17 mouse cellular contexts compared by ENCODE assay signal in genomic region chr5:24776681-24777080, GRCm38 (mm10). TPM values are rescaled to one million over a fixed set of nuclear protein-coding genes. Genes with fewer than 3 reads are reported as not detected.
DNase-seq lines count a peak whose midpoint lies in the region; ATAC-seq and TF ChIP-seq lines count a peak whose summit lies in the region.
"Had no signal": no experiment of that assay in that cellular context is flagged by ENCODE, and none has a peak within 500 bp of the region (broad histone marks: within the 10 kb centered on the region; RNA-seq: fewer than 3 reads in every experiment).

No protein-coding gene starts in this region.

- no peak overlapping the region for H3K4me3 ChIP-seq in heart, embryonic 10.5 days
- H3K4me3 ChIP-seq in thymus, adult 2 months (ENCODE audit: control insufficient read depth, insufficient read depth, low read length), result no peak overlapping the region
- H3K4me3 ChIP-seq in hindbrain, embryonic 12.5 days, result no peak overlapping the region
- H3K4me3 ChIP-seq: embryonic facial prominence, embryonic 15.5 days had no signal

- H3K9ac ChIP-seq in hindbrain, embryonic 12.5 days, result no peak overlapping the region
- H3K9ac ChIP-seq: embryonic facial prominence, embryonic 15.5 days; hindbrain, embryonic 14.5 days had no signal

- peaks cover 14% of the 10 kb centered on the region; the same call in 1 of the 2 replicates for H3K27me3 ChIP-seq in heart, embryonic 10.5 days (ENCODE audit: insufficient read depth, poor library complexity, severe bottlenecking)
- H3K27me3 ChIP-seq in thymus, adult 2 months (ENCODE audit: control insufficient read depth, insufficient read depth, low read length), result no peaks in the 10 kb centered on the region
- peaks cover 13% of the 10 kb centered on the region for H3K27me3 ChIP-seq in hindbrain, embryonic 12.5 days

- peaks cover 34% of the 10 kb centered on the region for H3K4me1 ChIP-seq in heart, embryonic 10.5 days
- H3K4me1 ChIP-seq in thymus, adult 2 months (replicated peaks; ENCODE audit: control insufficient read depth, insufficient read depth, low read length), result peaks cover 6% of the 10 kb centered on the region
- peaks cover 9% of the 10 kb centered on the region; the same call in 1 of the 2 replicates for H3K4me1 ChIP-seq in hindbrain, embryonic 12.5 days

- no peaks in the 10 kb centered on the region for H3K36me3 ChIP-seq in heart, embryonic 10.5 days
- H3K36me3 ChIP-seq in thymus, adult 2 months (ENCODE audit: control insufficient read depth, insufficient read depth, low read length), result no peaks in the 10 kb centered on the region
- no peaks in the 10 kb centered on the region for H3K36me3 ChIP-seq in hindbrain, embryonic 12.5 days
- H3K36me3 ChIP-seq: embryonic facial prominence, embryonic 15.5 days had no signal

- 0 out of 2 replicates have a peak, but pooled peaks have one; percentile 34 for TF ChIP-seq CTCF in thymus, adult 2 months (IDR thresholded peaks at IDR 0.05; ENCODE audit: borderline replicate concordance, control insufficient read depth, extremely low read depth, insufficient read depth, low read length, poor library complexity)

- ATAC-seq in hindbrain, embryonic 12.5 days (ENCODE audit: low FRiP score), result no peak

- peak; percentile 69 for DNase-seq in heart, embryonic 10.5 days (ENCODE audit: low spot score)
- DNase-seq in heart, adult 9 months (ENCODE audit: low spot score in 2 of 2), result no peak
- peak; percentile 29 for DNase-seq in thymus, adult 2 months
- DNase-seq in thymus, adult 18-20 months, result no peak
- peak; percentile 66 for DNase-seq in naive thymus-derived CD4-positive, alpha-beta T cell, adult 2 months (ENCODE audit: low read depth)
- DNase-seq in right cerebral cortex, postnatal 36 days (ENCODE audit: low spot score in 2 of 2), result no peak
- no peak for DNase-seq in cerebellum, adult 11 months
- DNase-seq: B cell, adult 2 months; cerebellum, postnatal 10 days; heart, adult 18-20 months; kidney, postnatal 25 days; lung, adult 2 months had no signal

- WGBS in heart, embryonic 10.5 days, result 60% methylated on average over 4 of the region's 4 CpGs
- WGBS in thymus, adult 2 months, result 45% methylated on average over 4 of the region's 4 CpGs
- WGBS in hindbrain, embryonic 12.5 days, result 69% methylated on average over 4 of the region's 4 CpGs

- TF ChIP-seq POLR2A in thymus, adult 2 months (IDR thresholded peaks at IDR 0.05; ENCODE audit: control insufficient read depth, extremely low read depth, insufficient read depth, low read length, poor library complexity), result no peak

- no peaks in the 10 kb centered on the region for H3K9me3 ChIP-seq in heart, embryonic 10.5 days
- no peaks in the 10 kb centered on the region; the same call in 1 of the 2 replicates for H3K9me3 ChIP-seq in hindbrain, embryonic 12.5 days (replicated peaks)
- H3K9me3 ChIP-seq: embryonic facial prominence, embryonic 15.5 days had no signal

- no peak overlapping the region for H3K27ac ChIP-seq in heart, embryonic 10.5 days
- no peak overlapping the region for H3K27ac ChIP-seq in thymus, adult 2 months (ENCODE audit: control insufficient read depth, insufficient read depth, low read length)
- H3K27ac ChIP-seq in hindbrain, embryonic 12.5 days, result no peak overlapping the region
- H3K27ac ChIP-seq: embryonic facial prominence, embryonic 15.5 days; hindbrain, embryonic 14.5 days had no signal

- H3K4me2 ChIP-seq in hindbrain, embryonic 12.5 days (replicated peaks), result no peak overlapping the region
- H3K4me2 ChIP-seq: embryonic facial prominence, embryonic 15.5 days; hindbrain, embryonic 14.5 days; midbrain, embryonic 11.5 days had no signal

RNA-seq across cellular contexts. Expression of gene Crygn, which starts 18.9 kb away (rescaled TPM):
- 2.7 and 4.1 TPM in 2 replicates for polyA plus RNA-seq in heart, embryonic 10.5 days (2016; fragmentation: Nextera tagmentation; extraction: Ambion mirVana)
- 0.43 TPM in 1 of 2 replicates, not detected in the other for polyA plus RNA-seq in thymus, adult 2 months (2012; rRNA removed)
- 4.7 TPM in 1 of 2 replicates, not detected in the other for polyA plus RNA-seq in hindbrain, embryonic 12.5 days (2016; fragmentation: Nextera tagmentation; extraction: Ambion mirVana)
- polyA plus RNA-seq: frontal cortex, adult 2 months had no signal

RNA-seq across cellular contexts. Expression of gene Wdr86, which starts 46.2 kb away (rescaled TPM):
- polyA plus RNA-seq in heart, embryonic 10.5 days (2016; fragmentation: Nextera tagmentation; extraction: Ambion mirVana), result 14.0 and 29.3 TPM in 2 replicates
- 5.7 and 6.8 TPM in 2 replicates for polyA plus RNA-seq in thymus, adult 2 months (2012; rRNA removed)
- polyA plus RNA-seq in hindbrain, embryonic 12.5 days (2016; fragmentation: Nextera tagmentation; extraction: Ambion mirVana), result 17.7 and 21.0 TPM in 2 replicates

Comparison
In these comparisons a context has a peak if more than half of its experiments do, and no peak if none do; other contexts are left out.
1. DNase-seq: peak in heart, embryonic 10.5 days (single experiment), thymus, adult 2 months (single experiment) and naive thymus-derived CD4-positive, alpha-beta T cell, adult 2 months (single experiment); none in heart, adult 9 months (0 of 2), thymus, adult 18-20 months (0 of 2), right cerebral cortex, postnatal 36 days (0 of 2) and cerebellum, adult 11 months (single experiment).